Mouse (Mus musculus) gastrocnemius, postnatal 14 days (tissue): ENCODE measurements at regions not wholly inside any gene's neighbourhood (a gene's known extent, or its start where the extent isn't known, plus 50 kb on each side); places are given as distances from the start of the nearest gene placed in this dataset.
"Not testable (repeated sequence)": the region's sequence is repeated elsewhere in the genome, so short reads cannot be mapped to it uniquely, and the experiment has no call there.

Experiments used
- DNase-seq: peaks from one replicate; pipeline ENCODE4 v3.0.0; 2021; ENCODE audit warnings: mixed read lengths
- intact Hi-C: fragments of 180-260 bp; cut with DNase I; formaldehyde crosslinking; loops from one replicate; pipeline ENCODE4 v1.15.1; 2025; ENCODE audit warnings: low total_unique reads

DNA sequence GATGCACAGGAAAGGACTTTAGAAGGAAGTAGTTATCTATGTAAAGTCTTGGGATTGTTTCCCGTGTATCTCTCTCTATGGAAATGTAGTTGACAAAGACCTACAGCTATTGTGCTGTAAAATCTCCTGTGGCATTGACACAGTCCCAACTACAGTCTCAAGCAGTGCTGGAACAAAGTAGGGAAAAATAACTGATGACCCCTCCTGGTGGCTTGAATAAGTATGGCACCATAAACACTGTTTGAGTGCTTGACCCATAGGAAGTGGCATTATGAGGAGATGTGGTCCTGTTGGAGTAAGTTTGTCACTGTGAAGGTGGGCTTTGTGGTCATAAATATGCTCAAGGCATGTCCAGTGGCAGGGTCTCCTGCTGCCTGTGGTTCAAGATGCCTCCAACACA is 928.4 kb upstream of the Mms22l start:
- no peak for DNase-seq
- intact Hi-C loops = no loop called here

DNA sequence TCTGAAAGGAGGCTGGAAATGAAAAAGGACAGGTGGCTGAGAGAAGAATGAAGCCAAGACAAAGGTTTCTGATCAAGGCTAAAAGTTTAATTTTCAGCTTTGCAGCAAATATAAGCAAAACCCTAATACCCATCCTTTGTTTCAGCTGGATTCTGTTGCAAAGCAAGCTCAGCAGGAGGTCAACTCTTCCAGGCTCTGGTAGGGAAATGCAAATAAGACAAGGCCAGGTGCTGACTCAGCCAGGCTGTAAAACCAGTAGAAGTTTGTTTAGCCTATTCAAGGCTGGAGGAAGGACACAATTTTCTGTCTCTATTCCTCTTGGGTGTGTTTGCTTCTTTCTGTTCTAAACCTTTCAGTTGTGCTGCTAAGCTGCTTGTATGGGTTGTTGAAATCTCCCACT is 923.2 kb upstream of the Mms22l start:
- DNase-seq = no peak
- intact Hi-C loops = no loop called here

DNA sequence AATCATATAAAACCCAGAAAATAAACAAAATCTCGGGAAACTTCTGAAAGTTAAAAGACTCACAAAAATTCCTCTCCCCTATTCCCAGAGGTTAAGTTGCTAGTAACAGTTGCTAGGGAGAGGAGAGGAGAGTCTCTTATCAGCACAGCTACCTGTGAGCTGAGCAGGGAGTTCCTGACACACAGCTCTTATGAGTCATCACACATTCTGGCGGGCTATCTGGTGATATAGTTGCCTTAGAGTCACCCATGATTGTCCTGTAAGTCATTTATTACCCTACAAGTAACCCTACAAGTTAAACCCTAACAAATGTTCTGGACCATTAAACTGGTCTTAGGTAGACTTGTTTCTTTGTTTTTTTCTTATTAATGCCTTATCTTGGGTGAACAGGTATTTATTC is 908.8 kb upstream of the Mms22l start:
- DNase-seq = no peak
- intact Hi-C loops = no loop called here

DNA sequence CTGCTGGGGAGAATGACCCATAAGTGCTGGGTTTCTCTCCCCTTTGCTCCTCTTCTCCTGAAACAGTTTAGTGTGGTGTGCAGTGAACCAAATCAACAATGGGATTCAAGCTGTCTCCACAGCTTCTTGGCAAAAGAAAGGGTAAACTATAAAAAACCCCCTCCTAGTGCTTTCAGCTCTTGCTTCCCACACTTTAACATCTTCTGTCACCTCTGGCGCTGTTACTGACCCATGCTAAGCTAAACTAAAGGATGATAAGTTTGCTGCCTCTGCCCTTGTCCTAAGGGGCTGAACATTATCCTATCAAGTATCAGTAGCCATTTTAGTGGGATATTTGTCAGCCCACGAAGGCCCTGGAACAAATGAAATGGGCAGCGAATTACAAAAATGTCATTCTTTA is 905.4 kb upstream of the Mms22l start:
- intact Hi-C loops = no loop called here
- no peak for DNase-seq

DNA sequence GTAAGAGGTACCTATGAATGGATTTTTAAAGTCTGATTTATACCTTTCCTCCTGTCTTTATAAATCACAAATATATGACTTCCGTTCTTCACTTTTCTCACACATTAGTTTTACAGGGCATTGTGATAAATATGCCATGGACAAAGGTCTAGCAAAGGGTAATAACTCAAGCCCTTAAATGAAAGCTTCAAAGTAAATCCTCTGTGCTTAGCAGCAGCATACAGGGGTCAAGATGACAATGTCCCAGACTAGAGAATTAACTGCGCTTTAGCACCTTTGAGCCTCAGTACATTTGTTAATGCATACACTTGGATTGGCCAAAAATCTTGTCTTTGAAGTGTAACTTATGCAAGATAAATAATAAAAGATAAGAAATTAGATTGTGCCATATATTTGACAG is 904.7 kb upstream of the Mms22l start:
- intact Hi-C loops = no loop called here
- DNase-seq = no peak

DNA sequence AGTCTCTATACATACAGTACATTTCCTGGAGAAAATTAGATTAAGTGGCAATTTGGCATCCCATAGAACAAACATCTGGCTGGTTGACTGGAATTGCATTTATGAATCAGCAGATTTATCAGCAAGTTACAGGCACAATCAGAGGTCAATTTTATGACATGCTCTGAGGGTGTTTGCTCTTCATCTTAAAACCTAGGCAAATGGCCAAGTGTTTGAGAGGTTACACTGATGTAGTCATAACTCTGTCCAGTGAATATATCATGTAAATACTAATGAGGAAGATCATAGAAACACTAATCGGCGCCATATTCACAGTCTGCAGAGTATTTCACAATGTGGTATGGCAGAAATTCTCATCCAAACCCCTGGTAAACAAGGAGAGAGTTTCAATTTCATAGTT is 896.2 kb upstream of the Mms22l start:
- DNase-seq = no peak
- intact Hi-C loops = no loop called here

DNA sequence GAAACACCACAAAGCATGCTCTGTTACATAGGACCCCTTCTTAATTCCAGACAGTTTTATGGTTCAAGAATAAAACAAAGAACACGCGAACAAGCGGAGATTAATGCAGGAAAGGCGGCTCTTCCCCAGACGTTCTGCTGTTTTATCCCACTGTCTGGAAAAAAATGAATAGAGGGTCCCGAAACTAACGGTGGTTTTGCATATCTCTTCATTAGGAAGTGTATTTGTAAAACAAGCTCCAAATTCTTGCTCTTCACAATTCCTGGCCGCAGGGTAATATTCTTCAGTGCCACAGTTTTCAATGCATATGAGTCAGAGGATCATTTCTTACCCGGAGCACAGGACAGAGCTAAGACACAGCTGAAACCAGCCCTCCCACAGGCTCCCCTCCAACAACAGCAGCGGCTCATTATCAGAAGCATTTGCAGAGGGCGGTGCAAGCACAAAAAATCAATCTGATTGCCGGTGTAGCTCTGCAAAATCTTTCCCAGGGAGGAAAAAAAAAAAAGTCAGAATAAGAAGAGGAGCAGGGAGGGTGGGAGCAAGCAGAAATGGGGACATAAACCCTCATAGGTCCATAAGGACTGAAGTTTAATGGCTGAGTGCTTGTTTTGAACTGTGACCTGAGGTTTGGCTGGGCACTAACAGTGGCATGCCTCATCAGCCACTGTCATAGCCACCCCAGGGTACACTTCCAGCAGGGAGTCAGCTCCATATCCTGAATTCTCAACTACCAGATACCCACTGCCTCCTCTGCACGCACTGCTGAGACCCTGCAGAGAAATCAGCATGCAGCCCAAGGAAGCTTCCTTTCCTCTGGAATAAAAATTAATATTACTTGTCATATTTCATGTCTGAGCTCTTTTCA is 894.6 kb upstream of the Mms22l start:
- no peak for DNase-seq
- intact Hi-C loops = no loop called here

DNA sequence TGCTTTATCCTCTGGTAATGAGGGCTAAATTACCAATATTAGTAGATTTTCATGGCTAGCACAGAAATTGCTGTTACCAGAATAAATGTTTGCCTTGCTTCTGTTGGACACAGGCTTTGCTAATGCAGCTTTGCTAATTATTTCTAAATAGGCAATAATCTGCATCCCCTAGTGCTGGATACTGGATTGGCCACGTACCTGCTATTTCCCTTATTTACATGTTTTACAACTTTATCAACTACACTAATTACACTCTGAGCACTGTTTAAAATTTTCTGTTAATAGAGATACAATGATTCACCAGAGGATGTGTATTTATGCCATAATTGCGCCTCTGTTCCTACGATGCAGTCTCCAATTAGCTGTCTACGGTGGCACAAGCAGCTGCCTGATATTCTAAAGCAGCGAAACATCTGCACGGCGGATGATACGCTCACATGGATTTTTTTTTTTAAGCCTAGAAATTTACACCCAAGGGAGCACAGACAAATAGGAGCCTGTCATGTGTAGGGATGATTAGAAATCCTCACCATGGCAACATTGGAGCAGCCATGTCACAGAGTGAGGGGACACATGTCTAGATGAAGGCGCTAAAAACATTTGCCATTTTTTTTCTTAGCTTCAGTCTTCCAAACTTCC is 893.8 kb upstream of the Mms22l start:
- DNase-seq = no peak
- intact Hi-C loops = no loop called here

DNA sequence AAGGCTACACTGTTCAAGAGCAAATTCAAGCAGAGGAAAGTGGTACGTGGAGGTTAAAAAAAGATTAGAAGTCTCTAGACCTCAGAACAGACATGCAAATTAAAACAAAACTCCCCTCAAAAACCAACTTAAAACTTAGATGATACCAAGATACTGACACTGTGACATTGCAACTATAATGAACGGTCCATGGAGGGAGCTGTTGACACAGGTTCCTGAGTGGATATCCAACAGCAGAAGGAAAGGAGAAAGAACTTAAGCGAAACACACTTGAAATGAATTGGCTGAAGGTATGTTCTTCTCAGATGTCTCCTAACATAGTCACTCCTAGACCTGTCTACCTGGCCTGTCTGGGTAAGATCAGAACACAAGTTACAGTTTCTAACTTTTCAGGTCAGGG is 888.9 kb upstream of the Mms22l start:
- no peak for DNase-seq
- intact Hi-C loops = no loop called here

DNA sequence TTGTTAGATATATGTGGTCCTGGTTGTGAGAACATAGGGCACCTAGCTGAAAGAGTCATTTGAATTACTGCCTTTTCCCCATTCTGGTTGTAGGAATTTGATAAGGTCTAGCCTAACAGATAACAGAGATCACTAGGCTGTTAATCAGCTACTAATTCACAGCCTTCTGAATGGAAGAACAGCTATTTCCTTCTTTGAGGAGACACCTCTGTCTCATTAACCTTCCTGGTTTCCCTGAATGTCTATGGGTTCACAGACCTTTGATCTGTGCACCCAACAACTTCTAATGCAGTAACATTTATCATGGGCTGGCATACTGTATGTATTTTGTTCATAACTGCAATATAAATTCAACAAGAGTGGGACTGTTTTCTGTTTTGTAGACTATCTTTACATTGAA is 875.0 kb upstream of the Mms22l start:
- intact Hi-C loops = no loop called here
- no peak for DNase-seq

DNA sequence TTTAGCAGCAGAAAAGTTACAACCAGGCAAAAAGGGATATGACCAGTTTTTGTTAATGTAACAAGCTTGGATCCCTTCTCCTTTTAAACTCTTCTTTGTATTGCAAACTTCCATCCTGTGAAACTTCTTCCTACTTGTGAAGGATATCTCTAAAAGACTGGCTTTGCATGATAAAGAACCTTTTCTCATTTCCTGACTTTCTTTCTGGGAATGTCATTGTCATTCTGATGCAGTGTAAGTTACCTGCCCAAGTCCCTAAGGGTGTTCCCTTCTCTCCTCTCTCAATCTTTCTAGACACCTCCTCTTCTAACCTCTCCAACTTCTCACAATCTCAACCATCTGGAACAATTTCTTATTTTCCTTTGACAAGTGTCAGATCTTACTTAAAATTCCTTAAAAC is 874.0 kb upstream of the Mms22l start:
- intact Hi-C loops = no loop called here
- DNase-seq = no peak

DNA sequence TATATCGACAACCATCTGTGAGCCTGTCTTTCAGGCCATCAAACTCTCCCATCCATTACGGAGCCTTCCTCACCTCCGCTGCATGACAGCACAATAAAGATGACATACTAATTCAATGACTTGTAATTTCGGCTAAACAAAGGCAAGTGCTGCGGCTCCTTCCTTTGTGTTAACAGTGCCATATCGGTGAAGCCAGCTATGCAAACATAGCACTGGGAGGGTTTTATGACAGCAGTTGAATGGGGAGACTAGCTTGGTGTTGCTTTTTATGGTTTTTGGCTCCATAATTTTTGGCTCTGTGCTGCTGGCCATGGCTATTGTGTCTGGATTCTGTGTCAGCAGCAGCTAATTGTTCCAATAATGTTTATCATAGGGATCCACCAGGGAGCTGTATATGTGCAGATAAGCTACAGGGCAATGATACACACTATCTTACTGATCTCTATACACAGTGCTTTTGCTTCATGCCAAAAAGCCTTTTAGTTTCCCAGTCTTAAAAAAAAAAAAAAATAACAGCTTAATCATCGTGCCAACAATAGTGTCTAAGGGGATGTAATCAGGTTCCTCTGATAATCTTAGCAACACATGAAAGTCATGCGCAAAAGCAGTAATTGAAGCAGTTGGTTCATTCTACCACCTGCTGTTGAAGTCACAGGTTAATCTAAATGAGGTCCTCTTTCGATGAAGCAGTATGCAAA is 859.9 kb upstream of the Mms22l start:
- intact Hi-C loops = no loop called here
- DNase-seq = no peak

DNA sequence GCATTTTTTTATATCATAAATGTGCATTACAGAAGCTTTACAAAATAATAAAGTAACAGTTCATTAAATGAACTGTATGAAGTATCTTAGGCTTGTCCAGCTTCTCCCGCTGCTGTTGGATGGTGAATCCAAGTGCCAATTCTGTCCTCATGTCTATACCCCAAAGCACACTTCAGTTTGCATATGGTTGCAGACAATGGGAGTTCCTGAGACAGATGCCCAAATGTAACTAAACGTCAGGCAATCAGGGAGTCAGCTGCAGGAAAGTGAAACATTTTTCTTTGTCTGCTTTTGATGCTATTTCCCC is 859.4 kb upstream of the Mms22l start:
- intact Hi-C loops = no loop called here
- no peak for DNase-seq

DNA sequence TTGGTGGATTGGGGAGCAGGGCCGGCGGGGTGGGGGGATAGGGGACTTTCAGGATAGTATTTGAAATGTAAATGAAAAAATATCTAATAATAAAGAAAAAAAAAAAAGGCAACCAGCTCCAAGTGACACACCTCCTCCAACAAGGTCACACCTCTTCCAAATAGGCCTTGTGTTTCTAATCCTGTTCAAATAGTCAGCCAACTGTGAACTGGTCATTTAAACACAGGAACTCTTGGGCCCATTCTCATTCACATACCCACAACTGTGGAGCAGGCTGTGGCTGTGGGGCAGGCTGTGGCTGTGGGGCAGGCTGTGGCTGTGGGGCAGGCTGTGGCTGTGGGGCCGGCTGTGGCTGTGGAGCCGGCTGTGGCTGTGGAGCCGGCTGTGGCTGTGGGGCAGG is 839.6 kb upstream of the Mms22l start:
- intact Hi-C loops = not testable (repeated sequence)

DNA sequence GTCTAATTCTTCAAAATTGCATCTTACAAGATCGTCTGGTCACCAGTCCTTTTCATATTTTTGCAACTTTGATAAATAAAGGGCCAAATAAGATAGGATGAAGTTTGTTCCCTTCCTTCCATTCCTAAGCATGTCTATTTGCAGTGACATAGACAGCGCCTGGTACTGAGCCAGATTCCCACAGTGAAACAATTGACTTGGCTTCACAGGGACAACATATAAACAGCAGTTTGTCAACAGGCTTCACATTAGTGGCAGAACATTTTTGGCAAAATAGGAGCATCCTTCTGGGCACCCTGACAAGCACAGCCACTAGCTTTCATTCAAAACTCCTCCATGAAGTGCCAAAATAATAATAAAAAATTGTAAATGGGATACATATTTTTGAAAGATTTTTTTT is 827.4 kb upstream of the Mms22l start:
- intact Hi-C loops = no loop called here
- DNase-seq = no peak

More for the DNA sequence above, 839.6 kb upstream of the Mms22l start:
- DNase-seq = not testable (repeated sequence)

DNA sequence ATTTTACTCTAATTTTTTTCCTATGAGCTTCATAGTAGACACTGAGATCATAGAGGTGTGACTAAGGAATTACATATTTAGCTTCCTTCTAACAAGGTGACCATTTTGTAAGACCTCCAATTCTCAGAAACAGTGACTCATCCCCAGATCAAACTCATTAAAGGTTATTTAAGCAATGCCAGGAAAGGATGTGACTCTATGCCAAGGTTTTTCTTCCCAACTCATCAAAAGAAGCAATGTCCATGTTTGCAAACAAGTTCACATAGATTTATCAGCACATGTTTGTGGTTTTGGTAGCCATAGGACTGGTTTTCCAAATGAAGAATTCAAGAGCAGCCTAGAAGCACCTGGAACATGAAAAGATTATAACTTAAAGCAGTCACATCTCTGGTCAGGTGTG is 792.6 kb upstream of the Mms22l start:
- intact Hi-C loops = no loop called here

DNA sequence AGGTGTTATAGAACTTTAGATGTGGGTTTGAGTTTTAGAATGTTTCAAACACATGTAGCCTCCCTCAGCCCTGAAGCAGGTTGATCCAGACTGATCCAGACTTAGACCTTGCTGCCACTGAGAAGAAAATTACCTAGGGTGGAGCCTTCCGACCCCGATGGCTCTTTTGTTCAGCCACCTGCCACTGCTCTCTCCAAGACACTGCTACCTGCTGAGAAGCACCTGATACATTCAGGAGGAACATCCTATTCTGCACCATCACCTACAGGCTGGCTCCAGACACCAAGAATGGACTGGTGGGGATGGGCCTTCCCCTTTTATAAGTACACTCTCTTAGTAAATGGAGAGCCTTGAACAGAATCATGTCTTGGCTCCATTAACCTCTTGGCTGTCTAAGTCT is 785.5 kb upstream of the Mms22l start:
- intact Hi-C loops = no loop called here

More for the DNA sequence above, 792.6 kb upstream of the Mms22l start:
- no peak for DNase-seq

DNA sequence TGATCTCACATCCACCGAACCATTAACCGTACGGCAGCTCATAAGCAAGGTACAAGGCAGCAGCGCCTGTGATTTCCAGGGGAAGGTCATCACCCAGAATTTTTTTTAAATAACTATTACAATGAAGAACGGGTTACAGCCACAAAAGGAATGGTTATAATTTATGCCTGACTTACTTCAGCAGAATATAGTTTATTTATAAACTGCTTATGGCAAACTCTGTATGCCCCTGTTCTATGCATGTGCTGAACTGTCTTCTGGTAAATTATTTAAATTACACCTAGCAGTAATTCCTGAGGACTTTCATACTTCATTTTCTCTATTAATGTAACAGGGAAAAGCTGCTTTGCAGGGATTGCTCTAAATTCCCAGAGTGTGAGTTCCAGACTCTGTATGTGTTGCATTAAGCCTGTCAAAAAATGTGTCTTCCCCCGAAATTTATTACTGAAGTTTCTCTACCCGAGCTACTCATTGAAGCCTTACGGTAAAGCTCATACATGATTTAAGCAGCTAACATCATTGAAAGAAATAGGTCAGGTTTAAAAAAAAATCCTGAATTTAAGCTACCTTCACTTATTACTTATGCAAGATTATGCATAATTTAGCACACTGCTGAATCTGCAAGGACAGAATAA is 782.4 kb upstream of the Mms22l start:
- intact Hi-C loops = no loop called here
- no peak for DNase-seq

More for the DNA sequence above, 785.5 kb upstream of the Mms22l start:
- no peak for DNase-seq

DNA sequence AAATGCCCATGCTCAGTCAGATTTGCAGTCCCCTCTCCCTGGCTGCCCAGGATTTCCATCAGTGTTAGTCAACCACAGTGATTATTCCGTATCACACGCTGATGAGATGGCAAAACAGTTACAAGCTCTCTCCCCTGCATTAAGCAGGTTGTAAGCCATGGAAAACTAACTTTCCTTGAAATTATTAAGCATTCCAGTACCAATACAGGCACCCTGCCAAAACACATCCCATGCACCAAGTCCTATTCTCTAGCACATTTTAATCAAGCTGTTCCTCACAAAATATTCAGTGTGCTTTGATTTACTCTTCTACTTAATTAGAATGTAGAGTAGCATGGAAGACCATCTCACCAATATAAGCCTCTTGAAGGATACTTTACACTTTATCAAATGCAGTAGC is 768.4 kb upstream of the Mms22l start:
- no peak for DNase-seq
- intact Hi-C loops = no loop called here

DNA sequence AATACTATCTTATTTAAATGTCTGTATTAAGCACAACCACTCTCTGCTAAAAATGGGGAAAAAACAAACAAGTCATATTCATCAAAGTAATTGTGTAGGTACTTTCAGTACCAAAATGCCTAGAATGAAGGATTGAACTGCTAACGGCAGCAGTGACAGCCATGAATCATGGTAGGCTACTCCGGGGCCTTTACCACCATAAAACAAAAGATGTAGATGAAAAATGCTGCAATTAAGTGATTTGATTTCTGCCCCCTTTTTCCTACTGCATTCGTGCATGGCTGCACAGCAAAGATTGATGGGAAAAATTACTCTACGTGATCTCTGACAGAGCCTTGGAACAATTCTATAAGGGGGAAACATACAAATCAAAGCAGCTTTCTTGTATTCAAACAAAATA is 763.8 kb upstream of the Mms22l start:
- intact Hi-C loops = no loop called here

More for the DNA sequence above, 763.8 kb upstream of the Mms22l start:
- DNase-seq = no peak
